Mouse (Mus musculus) ES-Bruce4 (cell line): ENCODE measurements at regions not wholly inside any gene's neighbourhood (a gene's known extent, or its start where the extent isn't known, plus 50 kb on each side); places are given as distances from the start of the nearest gene placed in this dataset.

Experiments
- CTCF ChIP-seq: IDR thresholded peaks from one replicate; pipeline ENCODE4 v1.8.1; 2011; ENCODE audit warnings: low read depth, low read length
- POLR2A ChIP-seq: IDR thresholded peaks from one replicate; pipeline ENCODE4 v1.8.1; 2011; ENCODE audit warnings: low read length; ENCODE audit not compliant: insufficient read depth

- TF ChIP-seq CTCF (no peak), POLR2A (no peak)
Measured at GRCm38 (mm10) chr1:91730281-91730680, 71.0 kb upstream of the Twist2 start.
